Mouse (Mus musculus): ENCODE results near the gene Iqch.

Gene Iqch

GRCm38 (mm10) chr9:63602043-63602939 is at the start of gene Iqch, which contains the start of gene Aagab:
Gene Iqch, minus strand, starts transcription at chr9:63602493.
Gene Aagab, plus strand, starts transcription at chr9:63602660.
- peak; percentile 99 for DNase-seq (ENCODE audit: low read depth, low spot score)

DNA sequence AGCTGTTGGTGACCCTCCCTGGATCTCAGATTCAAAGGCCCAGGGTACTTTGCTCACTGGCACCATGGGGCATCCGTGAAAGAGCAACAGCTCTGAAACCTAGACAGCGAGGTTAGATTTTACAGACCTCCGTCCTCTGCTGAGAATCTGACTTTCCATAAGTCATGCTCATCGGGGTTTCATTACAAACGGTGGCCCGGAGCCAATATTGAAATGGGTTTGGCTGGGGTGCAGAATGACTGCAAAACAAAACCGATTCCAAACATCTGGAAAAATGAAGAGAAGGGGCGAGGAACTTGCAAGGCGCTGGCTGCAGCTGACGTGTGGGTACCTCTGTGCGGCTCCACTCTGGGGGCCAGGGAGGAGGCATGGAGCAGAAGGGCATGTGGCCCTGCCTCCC is 49.3 kb upstream of the Iqch start:
- DNase-seq (ENCODE audit: low read depth, low spot score): no peak

- no peak for DNase-seq (ENCODE audit: low read depth, low spot score)
Observed at GRCm38 (mm10) chr9:63650905-63651304, 48.6 kb upstream of the Iqch start.

DNA sequence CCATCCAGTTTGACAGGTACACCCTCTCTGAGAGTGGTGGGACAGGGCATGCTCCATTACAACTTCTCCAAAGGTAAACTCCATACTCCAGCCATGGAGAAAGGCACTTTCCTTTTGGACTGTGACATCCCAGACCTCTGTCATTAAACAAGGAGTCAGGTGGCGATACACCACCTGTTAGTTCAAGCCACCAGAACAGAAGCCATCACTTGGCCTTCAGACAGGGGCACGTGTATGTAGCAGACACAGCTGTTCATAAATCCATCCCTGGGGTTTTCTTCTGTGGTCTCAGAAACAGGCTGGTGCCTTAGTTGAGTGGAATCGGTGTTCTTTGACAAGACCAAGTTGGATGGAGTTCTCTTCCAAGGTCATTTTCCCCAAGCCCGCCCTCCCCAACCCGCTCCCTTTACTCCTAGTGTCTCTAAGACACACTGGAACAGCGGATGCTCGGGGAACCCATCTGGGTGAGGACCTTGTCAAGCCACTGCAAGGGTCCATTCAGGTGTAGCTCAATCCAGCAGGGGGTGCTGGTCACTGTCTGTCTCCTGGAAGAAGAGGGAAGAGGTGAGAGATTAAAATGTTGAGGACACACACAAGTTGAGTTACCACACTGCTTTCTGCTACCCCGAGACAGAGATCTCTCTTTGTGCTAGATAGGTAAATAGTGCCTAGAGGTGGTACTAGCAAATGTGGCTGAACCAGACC is 47.7 kb upstream of the Iqch start:
- DNase-seq (ENCODE audit: low read depth, low spot score): peak; percentile 67

DNA sequence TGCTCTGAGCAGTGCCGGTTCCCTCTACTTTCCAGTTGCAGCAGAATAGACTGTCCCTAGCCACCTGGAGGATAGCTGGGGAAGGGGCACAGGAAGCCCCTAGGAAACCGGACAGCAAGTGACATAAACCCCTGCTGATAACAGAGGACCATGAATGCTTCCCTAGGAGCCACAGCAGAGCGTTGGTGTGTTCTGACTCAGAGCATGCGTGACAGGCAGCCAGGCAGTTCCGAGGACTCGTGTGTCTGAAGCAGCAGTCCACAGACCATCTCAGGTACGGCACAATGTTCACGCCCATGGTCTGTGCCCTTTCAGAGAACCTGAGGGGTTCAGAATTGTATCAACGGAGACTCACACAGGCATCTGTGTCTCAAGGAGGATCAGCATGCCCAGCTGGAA is 46.2 kb upstream of the Iqch start:
- no peak for DNase-seq (ENCODE audit: low read depth, low spot score)

DNA sequence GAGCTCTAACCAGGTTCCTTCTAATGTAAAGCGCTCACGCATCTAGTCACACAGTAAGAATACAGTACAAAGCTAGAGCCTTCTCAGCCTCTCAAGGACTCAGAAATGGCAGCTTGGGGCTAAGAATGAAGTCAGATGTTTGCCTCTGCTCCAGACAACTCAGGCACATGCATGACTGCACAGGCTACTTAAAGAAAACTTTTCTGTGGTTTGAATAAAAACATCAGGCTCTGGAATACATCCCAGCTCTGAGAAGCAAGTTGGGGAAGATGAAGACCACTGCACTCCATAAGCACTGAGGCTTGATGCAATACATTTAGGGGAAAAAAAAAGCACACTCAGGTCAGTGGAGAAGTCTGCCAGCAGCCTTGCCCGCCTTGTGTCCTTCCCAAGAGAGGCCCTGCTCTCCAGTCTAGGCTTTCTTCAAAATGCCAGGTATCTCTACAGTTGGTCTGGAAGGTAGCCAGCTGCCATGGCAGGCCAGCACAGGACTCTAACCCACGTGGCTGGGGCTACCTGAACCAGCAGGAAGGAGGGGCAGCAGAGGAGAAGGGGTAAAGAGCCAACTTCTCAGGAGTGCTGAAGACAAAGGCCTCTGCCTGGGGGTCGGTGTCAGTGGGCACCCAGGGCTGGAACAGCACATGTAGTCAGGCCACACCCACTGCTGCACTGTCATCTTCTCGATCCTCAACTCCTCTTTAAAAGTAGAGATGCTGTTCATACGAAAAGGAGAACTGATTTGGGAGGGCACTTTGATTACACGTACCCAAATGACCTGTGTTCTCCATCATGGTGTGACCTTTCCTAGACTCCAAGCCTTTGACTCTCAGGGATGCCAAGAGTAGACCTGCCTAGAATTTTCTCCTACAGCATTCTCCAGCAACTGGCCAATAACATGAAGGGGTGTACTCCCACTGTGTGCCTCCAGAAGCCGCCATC is 45.6 kb upstream of the Iqch start:
- DNase-seq (ENCODE audit: low read depth, low spot score): no peak

DNA sequence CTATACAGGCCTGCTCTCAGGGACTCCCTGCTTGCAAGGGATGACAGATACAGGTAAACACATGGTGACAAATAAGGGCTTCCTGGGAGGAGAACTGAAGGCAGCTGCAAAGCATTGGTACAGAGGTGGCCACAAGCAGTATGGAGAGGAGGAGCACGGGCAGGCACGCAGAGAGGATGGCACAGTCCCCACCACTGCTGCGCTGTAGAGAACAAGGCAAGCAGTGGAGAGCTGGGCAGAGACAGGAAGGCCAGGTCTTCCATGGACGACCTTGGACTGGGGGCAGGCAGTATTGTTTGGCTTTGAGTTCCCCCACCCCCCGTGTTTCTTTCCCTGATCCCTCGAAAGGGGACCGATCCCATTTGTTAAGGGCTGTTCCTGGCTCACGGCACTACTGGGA is 42.8 kb upstream of the Iqch start:
- no peak for DNase-seq (ENCODE audit: low read depth, low spot score)

- DNase-seq (ENCODE audit: low read depth, low spot score): no peak
Observed at GRCm38 (mm10) chr9:63644011-63644410, 41.7 kb upstream of the Iqch start.

- no peak for DNase-seq (ENCODE audit: low read depth, low spot score)
Observed at GRCm38 (mm10) chr9:63641983-63642646, 39.8 kb upstream of the Iqch start.

- DNase-seq (ENCODE audit: low read depth, low spot score): no peak
Observed at GRCm38 (mm10) chr9:63636113-63636512, 33.8 kb upstream of the Iqch start.

DNA sequence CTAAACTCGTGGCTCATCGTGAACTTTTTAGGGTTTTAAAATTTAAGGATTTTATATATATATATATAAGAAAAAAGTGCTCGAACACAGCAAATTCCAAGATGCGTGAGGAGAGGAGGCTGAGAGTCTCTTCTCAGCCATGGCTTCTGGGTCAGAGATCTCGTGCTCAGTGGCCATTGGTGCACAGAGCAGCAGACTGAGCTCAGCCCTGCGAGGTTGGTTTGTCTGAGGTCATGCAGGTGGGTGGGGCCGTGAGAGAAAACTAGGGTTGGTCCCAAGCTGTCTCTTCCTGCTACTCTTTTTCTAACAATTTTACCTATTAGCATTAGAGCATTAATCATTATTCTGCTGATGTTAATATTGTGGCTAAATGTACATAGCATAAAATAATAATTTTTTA is 31.0 kb upstream of the Iqch start:
- DNase-seq (ENCODE audit: low read depth, low spot score): no peak

DNA sequence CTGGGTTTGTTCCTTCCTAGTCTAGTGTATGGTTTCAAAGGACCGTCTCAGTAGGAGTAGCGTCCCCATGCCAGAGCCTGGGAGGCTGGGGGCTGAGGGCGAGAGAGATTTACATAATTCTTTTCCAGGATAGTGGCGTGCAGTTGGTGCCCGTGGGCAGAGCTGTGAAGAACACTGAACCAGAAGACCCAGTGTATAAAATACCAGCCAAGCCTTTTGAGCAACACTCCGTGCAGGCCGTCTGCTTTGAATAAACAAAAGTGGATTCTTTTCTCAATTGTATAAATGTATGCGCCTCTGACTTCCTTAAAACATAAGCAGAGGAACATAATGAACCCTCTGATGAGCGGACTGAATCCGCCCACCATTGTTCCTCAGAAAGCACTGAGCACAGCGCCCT is 30.6 kb upstream of the Iqch start:
- DNase-seq (ENCODE audit: low read depth, low spot score): no peak

DNA sequence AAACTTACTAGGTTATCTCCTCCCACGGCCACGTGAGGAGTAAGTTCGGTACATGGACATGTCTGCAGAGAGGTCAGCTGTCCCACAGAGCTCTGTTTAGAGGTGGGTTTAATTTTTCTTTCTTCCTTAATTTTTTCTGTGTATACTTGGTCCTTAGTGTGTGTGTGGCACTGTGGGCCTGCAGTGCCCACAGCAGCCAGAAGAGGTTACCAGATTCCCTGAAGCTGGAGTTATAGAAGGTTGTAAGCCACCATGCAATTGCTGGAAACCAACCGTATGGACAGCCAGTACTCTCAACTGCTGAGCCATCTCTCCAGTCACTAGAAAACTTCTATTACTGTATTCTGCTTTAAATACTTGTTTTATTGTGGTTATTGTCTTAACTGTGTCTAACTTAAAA is 29.8 kb upstream of the Iqch start:
- no peak for DNase-seq (ENCODE audit: low read depth, low spot score)

GRCm38 (mm10) chr9:63625090-63625756 is 22.9 kb upstream of the Iqch start:
- DNase-seq (ENCODE audit: low read depth, low spot score): no peak

- DNase-seq (ENCODE audit: low read depth, low spot score): no peak
Observed at GRCm38 (mm10) chr9:63623895-63624569, 21.7 kb upstream of the Iqch start.

- DNase-seq (ENCODE audit: low read depth, low spot score): no peak
Observed at GRCm38 (mm10) chr9:63617967-63618366, 15.7 kb upstream of the Iqch start.

DNA sequence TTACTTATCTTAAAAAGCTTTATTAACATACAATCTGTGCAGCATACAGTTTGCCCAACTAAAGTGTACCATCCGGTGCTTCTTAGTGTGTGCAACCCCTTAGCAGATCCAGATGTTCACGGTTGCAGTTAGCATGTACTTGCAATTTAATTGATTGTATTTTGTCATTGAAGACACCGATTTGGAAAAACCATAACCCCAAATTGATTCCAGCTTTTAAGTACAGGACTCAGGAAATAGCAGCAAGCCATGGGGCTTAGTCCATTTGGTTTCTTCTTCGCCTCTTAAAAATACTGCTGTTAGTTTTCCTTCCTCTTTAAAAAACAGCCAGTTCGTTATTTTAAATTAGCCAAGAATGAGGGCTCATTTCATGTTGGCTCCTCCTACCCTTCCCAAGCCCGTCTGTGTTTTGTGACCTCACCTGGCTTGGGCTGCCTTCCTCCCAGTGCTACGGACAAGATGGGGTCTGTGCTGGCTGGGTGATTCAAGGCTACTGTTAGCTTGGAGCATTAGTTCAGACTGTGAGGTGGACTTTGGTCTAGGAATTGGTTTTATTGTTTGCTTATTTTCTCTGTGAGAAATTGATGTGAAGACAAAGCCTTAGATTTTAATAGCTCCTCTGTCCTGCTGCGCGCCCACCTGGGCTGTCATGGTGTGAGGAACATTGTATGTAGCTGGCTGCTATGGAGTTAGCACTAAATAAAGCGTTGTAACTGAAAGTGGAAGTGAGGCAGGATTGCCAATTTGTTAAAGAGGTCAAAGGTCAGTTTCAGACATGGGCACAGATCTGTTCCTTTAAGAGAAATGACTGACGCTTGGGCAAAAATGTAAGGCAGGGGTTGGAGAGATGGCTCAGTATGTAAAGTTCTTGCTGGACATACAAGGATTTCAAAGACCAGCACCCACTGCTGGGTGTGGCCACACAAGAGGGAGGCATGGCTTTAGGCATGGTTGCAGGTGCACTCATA is 12.0 kb upstream of the Iqch start:
- DNase-seq (ENCODE audit: low read depth, low spot score): no peak

DNA sequence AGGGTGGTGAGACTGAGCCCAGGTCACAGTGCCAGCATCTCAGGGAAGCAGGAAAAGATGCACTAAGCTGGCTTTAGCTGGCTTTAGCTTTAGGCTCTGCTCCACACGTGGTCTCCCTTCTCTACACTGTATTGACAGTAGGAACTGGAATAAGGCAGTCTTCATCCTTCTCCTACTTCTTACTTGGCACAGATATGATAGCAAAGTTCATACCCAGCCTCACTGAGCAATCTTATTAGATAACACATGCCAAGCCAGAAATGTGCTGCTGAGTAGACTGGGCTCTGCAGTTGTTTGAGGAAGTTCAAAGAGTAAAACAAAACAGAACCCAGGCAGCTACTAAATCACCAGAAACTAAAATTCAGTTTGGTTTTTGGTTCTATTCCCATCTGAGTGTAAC is 11.3 kb upstream of the Iqch start:
- DNase-seq (ENCODE audit: low read depth, low spot score): no peak

All from CD4-positive, CD25-positive, alpha-beta regulatory T cell, adult 2 months (primary cell).